Mouse (Mus musculus): Measurements from ENCODE around the gene Baz2a.

DNA sequence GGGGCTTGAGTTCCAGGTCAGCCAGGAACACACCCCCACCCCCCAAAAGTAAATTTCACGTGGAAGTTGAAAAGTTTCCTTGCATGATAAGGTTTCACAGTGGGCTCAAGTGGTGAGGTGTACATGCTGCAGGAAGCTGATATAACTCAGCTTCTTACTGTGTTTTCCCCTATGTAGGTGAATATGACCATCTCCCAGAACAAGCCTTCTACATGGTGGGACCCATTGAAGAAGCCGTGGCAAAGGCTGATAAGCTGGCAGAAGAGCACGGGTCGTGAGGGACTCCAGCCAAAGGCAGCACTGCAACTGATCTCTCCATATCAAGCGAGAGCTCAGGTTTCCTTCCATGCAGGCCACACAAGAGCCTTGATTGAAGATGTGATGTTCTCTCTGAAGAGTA is 1.5 kb upstream of the Baz2a start:
- TF ChIP-seq CTCF (conservative IDR thresholded peaks at IDR 0.05; ENCODE audit: low read length): no peak
- no peak for TF ChIP-seq NANOG (IDR thresholded peaks at IDR 0.05; ENCODE audit: borderline replicate concordance, low read length)
